Mouse (Mus musculus): ENCODE measurements around the gene Phactr2.

DNA sequence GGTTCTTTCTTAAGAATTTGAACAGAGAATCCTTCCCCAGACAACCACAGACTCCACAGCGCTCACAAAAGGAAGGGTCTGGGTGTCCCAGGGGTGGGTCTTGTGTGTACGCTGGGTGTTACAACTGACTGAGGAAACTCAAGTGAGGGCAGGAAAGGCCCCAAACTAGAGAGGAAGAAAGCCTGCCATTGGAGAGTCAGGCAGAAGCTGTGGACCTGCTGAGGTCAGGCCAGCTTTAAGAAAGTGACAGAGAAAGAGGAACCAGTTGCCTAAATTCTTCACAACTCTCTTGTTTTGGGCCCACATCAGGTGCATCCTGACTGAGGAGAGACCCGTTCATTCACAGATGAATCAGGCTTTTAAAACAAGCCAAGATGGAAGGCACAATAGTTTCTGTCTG, 4.0 kb downstream of the Phactr2 start:
- TF ChIP-seq CTCF (IDR thresholded peaks at IDR 0.05; ENCODE audit: low read depth) (no peak), EP300 (IDR thresholded peaks at IDR 0.05; ENCODE audit: low read depth) (no peak)

Measured in liver, embryonic 14.5 days (tissue).